Mouse (Mus musculus): ENCODE data around the gene Ssr2. TPM values are rescaled to one million over a fixed set of nuclear protein-coding genes. Genes with fewer than 3 reads are reported as not detected.

The Ssr2 gene
- total RNA-seq, 2 experiments from 2014 or later, result 95.9 to 108 TPM

DNA sequence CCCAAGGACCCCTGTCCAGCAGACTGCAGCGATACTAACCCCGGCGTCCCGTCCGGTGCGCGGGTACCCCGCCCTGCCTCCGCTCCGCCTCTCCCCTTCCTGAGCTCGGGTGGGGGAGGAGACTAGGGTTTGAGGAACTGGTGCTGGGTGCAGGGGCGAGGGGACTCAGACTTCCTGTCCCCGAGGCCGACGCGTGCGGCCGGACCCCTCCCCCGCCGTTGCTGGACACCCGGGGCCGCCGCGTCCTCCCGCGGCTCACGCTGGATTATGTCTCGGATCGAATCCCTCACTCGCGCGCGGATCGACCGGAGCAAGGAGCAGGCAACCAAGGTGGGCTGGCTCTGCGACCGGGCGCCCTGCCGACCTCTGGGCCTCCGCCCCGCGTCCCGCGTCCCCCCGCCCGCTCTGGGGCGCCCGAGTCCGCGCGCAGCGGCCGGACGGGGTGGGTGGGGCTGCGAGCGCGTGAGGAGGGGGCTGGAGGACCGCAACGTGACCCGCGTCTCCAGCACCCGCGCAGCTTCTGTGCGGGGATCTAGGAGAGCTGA lies 45.4 kb downstream of the Ssr2 start:
- intact Hi-C loops (cut with DNase I), result no loop called here

DNA sequence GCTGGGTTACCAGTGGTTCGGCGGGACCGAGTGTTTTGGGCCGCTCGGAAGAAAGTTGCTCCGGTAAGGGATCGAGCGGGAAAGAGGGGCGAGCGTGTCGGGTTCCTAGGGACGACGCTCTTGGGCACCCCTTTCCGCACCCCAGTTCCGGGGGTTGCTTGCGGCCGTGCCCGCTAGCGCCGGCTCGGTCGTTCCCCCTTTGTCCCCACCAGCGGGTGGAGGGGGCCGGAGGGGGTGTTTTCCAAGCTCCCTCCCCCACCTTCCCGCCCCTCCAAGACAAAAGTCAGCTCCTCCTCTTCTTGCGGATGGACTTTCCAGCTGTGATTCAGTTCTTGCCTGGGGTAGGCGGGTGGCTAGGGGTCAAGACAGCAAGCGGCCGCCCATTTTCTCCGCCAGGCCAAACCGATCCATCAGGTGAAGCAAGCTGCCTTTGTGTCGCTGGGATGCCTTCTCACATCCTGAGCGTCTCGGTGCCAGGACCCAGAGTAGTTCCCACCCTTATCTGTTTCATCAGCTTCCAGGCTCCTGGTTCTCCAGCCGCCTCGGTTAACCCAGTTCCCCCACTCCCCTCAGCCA lies 45.9 kb downstream of the Ssr2 start:
- intact Hi-C loops (cut with DNase I), result loop anchor here (1.0 kb wide), 1 partner anchor 16 kb away; the partner anchor contains the start of gene Arhgef2
- peak; percentile 69 to 72 for DNase-seq

More for the DNA sequence above, 45.4 kb downstream of the Ssr2 start:
- DNase-seq, result peak; percentile 83 to 87

DNA sequence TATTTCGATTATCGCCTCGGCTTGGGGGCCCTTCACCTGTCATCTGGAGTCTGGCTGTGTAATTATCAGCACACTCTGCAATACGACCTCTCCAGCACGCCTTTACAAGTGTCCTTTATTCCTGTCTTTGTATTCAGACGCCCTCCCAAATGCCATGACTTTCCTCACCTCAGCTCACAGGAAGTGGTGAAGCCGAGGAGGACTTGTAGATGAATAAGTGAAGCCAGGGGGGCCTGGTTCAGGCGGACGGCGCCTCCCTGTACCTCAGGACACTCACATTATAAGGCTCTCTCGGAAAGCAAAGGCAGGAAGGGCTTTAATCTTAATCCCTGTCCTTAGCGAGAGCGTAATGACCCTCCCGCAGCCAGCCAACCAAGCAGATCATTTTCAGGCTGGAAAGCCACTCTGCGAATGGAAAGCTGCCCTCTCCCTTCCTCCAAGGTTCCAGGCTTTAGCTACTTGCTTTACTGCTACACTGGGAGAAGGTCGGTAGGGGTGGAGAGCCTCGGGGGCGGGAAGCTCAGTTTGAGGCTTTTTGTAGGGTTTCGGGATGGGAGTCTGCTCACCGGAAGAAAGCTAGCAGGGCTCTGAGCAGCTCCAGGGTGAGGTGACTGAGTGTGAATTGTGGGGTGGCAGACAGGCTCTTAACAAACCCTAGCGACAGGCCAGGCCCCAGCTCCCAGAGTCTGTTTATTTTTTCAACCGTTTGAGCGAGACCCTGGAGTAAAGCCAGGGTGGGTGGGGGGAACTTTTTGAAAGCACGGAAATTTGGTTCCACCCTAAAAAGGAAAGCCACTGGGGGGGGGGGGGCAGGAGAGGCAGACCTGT lies 46.7 kb downstream of the Ssr2 start:
- peak; percentile 68 to 75 for DNase-seq
- intact Hi-C loops (cut with DNase I), result loop anchor here (1.0 kb wide), 1 partner anchor 17 kb away; the partner anchor contains the start of gene Arhgef2

DNA sequence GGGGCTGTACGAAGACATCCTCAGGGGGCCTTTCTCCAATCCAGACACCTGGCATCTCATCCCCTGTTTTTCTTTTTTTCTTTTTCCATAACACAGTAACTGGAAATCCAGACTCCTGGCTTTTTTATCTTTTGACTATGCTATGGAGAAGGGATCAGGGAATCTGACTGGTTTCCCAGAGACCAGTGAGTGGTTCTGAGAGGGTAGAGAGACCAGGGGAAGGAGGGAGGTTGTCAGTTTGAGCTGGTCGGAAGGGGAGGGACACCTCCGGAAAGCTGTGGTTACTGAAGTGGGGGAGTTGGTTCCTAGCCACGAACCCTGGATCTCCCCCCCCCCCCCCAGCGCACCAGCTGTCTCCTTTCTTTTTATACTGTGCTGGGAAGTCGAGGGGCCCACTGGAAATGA lies 47.3 kb downstream of the Ssr2 start:
- peak; percentile 28 to 52 for DNase-seq
- intact Hi-C loops (cut with DNase I), result loop anchor here (1.0 kb wide), 1 partner anchor 18 kb away; the partner anchor contains the start of gene Arhgef2

DNA sequence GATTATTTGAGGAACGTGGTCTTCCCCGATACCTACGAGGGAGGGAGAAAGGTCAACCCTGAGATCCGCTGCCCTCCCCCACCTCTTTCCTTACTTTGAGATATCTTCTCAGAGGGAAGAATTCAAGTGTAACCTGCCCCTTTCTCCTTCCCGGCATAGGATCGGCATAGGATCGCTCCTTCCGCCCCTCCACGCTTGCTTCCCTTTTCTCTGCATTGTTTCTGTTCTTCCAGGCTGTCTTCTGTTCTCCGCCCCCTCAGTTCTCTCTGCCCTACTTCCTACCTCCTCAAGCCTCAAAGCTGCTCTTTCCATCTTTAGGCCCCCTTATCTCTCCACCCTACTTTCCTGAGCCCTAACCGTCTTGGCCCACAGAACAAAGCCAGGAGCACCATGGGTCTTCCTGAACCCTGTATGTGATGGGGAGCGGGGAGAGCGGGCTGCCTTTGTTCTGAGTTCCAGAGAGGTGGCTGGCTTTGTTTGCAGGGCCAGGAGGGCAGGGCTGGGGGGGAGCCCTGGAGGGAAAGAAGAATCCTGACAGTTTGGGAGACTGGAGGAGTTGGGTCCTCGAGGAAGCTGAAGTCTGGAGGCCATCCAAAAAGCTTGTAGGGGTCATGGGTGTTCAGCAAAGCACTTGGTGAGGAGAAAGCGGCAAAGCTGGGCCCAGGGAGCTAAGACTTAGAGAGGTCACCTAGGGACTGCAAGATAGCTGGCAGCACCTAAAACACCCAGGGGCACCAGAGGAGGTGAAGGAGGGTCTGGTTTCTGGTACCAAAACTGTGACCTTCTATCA lies 47.9 kb downstream of the Ssr2 start:
- DNase-seq, result peak in 1 of 2 experiments; percentile 31
- intact Hi-C loops (cut with DNase I), result no loop called here

DNA sequence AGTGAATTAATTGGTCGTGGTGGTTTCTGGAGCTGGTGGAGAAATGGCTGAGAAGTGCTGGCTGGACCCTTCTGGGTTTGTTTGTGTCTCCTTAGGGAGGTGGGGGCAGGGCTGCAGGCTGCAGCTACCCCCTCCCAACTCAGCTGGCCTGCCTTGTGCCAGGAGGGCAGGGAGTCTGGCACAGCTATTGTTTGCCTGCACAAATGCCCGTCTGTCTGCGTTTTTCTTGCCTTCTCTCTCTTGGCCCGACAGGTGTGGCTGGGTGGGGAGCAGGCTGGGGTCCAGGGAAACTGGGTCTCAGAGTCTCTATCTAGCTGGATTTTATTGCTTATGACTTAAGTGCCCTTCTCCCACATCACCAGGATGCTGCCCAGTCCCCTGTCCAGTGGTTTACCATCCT lies 48.6 kb downstream of the Ssr2 start:
- peak in 1 of 2 experiments; percentile 8 for DNase-seq
- intact Hi-C loops (cut with DNase I), result no loop called here

DNA sequence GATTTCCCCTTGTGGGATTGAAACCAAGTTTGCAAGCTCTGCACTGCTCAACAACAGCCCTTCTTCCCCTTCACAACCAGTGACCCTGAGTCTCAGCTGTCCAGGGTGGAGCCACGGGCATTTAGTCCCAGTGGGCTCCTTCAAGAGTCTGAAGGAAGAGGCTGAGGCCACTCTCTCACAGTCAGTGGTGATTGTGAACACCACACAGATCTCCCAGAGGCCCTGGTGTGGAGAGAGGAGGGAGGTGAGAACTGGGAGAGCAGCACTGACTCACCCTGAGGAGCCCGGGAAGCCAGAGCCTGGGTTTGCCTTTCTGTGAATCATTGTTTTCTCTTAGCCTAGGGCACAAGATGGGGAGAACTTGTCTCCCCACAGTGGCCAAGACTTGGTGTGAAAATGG lies 49.3 kb downstream of the Ssr2 start:
- peak in 1 of 2 experiments; percentile 47 for DNase-seq
- intact Hi-C loops (cut with DNase I), result no loop called here

DNA sequence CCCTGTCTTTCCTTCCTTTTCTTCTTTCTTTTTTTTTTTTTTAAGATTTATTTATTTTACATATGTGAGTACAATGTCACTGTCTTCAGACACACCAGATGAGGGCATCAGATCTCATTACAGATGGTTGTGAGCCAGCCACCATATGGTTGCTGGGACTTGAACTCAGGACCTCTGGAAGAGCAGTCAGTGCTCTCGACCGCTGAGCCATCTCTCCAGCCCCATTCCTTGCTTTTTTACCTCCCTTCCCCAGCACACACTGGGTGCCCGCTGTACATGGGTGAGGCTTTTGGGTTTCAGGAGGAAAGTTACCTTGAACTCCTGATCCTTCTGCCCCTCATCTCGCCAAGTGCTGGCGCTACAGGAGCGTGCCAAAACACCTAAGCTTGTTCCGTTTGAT lies 49.9 kb downstream of the Ssr2 start:
- no peak for DNase-seq
- intact Hi-C loops (cut with DNase I), result no loop called here

DNA sequence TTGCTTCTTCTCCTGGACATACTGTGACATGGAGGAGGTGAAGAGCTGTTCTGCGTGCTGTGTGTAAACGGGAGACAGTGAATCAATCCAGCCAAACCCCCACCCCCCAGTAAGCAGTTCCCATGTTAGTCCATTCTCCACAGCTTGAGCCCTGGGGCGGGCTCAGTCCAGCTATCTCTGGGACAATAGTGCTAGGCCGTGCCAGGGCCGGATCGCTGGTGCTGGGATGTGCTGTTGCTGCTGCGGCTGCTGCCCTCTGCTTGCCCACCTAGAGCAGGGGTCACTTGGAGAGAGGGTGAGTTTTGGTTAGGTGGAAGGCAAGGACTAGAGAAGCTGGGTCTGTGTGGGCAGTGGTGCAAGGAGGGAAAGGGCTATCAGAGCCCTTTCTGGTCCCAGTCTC lies 50.6 kb downstream of the Ssr2 start:
- intact Hi-C loops (cut with DNase I), result no loop called here
- DNase-seq, result no peak

DNA sequence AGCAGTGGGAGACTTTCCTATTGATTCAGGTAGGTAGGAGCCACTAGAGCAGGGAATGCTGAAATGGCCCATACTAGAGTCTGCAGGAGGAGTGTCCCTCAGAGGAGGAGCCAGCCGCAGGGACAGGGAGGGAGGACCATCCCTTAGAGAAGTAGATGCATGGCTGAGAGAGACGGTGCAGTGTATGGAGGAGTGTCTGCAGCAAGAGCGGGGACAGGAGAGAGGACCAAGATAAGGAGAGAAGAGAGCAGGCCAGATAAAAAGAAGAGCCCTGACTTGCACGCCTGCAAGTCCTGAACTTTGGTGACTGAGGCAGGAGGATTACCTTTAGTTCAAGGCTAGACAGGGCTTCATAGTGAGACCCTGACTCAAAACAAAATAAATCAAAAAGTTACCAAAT lies 51.4 kb downstream of the Ssr2 start:
- no peak for DNase-seq
- intact Hi-C loops (cut with DNase I), result no loop called here

DNA sequence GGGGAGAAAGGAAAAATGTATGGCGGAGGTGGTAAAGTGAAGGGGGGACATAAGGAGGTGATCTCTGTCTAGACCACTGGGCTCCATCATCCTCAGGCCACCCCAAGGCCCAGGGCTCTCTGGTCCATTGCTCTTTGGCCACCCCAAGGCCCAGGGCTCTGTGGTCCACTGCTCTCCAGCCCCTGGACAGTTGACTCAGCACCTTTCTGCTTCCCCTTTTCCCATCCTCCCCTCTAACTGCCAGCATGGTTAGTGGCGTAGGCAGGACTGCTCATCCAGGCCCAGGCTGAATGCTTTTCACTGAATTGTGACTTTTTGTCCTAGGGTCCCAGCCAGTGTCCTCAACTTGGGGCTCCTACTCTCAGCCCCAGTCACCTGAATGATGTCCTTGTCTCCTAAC lies 51.9 kb downstream of the Ssr2 start:
- intact Hi-C loops (cut with DNase I), result no loop called here
- DNase-seq, result no peak

DNA sequence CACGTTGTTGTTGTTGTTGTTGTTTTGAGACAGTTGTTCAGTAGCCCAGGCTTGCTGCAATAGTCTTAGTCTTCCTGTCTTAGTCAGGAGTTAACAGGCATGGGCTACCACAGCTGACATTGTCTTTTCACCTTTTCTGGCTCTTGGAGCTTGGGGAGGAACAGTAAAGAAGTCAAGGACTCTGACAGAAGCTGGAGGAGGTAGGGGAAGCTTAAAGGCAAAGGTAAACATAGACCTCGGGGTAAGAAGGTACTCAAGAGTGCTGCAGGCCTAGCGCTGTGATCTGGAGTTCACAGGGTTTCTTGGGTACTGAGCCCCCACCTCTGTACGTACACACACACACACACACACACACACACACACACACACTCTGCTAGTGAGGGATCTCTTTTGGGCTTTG lies 53.1 kb downstream of the Ssr2 start:
- DNase-seq, result no peak
- intact Hi-C loops (cut with DNase I), result no loop called here

DNA sequence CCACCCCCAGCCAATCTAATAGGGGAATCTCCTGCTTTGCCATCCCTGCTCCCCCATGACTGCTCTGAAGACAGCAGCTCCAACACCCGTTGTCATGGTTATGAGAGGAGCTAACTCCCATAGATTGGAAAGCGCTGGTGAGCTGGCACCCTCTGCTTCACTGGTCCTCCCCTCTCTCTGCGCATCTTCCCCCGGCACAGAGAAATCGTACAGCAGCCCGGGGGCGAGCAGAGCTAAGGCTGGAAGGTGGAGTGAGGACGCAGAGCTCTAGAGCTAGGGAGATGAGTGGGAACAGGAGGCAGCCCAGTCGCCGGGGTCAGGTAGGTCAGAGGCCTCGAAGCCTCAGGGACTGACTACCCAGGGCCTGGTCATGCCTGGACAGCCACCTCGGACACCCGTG lies 53.6 kb downstream of the Ssr2 start:
- intact Hi-C loops (cut with DNase I), result no loop called here
- no peak for DNase-seq

DNA sequence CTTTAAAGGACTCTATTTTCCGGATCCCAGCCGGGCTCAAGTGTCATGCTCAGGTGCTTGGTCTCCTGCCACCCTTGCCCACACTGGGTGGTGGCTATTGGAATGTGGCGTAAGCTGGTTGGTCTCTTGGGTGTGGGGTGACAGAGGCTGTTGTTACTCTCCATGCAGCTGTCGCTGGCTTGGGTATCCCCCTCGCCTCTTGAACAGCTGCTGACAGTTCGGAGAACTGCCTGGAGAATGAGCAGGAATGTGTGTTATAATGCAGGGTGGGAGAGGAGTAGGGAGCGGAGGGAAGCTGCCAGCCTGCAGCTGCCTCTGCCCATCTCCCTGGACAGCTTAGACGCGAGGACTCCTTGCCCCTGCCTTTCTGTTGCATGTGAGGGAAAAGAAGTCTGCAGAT lies 54.3 kb downstream of the Ssr2 start:
- intact Hi-C loops (cut with DNase I), result no loop called here
- DNase-seq, result no peak

DNA sequence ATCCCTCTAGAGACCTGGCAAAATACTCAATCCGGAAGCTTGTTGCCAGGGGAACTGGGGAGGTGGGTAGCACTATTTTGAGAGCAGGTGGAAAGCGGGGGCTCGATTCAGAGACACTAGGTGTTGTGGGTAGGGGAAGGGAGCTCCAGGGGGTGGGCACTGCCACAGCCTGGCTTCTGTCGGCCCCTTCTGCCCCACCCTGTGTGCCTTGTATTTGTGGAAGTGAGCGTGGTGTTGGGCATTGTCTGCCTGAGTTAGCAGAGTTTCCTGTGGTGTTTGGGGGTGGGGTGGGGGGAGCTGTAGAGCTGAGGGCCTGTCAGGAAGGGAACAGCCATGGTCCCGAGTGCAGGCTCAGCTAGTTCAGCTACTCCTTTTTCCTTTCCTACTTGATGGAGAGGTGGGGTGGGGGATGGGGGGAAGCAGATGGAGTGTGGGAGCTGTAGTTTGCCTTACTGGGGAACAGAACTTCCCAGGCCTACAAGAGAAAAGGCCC lies 55.2 kb downstream of the Ssr2 start:
- peak; percentile 49 to 56 for DNase-seq
- intact Hi-C loops (cut with DNase I), result no loop called here

DNA sequence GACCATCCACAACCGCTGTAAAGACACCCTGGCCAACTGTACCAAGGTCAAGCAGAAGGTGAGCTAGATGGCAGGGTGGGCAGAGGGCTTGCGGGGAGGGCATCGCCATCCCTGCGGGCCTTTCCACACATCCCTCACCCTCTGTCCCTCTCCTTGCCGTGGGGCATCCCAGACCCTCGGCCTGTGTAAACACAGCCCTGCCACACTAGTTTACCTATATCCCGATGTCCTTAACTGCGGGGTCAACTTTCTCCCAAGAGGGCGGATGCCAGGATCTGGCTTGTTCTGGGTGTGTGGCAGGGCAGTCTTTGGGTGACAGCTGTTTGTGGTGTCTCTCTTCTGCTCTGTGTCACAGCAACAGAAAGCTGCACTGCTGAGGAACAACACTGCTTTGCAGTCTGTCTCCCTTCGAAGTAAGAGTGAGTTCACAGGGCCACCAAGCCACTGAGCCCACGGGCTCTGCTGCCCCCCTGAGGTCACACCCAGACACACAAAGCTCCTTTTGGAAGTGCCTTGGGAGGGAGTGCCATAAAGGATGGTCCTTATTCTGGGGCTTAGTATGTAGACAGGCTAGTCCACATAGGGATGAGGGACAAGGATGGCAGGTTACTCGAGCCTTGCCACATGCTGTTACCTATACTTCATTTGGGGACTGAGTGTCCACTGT lies 56.4 kb downstream of the Ssr2 start:
- intact Hi-C loops (cut with DNase I), result no loop called here
- no peak for DNase-seq

DNA sequence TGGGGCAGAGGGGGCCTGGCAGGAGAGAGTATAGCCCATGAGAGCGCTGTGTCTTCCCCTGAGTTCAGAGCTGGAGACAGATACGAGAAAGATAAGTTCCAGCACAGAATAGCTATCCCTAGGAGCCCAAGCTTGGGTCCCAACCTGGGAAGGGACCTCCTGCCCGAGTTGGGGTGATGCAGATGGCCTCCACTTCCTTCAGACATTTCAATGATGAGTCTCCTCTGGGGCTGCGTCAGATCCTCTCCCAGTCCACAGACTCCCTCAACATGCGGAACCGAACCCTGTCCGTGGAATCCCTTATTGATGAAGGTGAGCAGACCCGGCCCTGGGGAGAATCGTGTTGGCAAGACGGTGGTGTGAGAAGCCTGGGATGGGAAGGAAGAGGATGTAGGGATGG lies 57.4 kb downstream of the Ssr2 start:
- intact Hi-C loops (cut with DNase I), result no loop called here
- DNase-seq, result no peak

DNA sequence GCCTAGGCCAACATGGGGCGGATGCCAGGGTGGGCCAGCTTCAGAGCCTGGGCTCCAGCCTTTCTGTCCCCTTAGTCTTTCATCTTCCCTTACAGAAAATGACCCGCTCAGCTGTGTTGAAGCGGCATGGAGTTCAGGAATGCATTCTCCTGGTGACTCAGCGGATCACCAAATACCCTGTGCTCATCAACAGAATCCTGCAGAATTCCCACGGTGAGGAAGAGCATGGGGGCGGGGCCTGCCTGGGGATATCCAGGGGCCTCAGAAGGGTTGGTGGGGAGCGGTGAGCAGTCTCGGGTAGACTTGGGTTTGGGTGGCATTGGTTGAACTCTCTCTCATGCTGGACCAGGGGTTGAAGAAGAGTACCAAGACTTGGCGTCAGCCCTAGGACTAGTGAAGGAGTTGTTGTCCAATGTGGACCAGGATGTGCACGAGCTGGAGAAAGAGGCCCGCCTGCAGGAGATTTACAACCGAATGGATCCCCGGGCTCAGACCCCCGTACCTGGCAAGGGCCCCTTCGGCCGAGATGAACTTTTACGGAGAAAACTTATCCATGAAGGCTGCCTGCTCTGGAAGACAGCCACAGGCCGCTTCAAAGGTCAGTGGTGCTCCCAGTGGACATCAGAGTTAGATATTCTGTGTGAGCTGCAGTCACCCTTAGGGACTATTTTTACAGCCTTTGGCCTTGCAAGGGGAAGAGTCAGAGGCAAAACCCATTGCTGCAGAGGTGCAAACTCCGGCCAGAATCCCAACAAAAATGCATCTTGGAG lies 60.0 kb downstream of the Ssr2 start:
- intact Hi-C loops (cut with DNase I), result loop anchor here (2.0 kb wide), 1 partner anchor 17 kb away; no protein-coding TSS in a partner anchor
- DNase-seq, result peak in 1 of 2 experiments; percentile 2

DNA sequence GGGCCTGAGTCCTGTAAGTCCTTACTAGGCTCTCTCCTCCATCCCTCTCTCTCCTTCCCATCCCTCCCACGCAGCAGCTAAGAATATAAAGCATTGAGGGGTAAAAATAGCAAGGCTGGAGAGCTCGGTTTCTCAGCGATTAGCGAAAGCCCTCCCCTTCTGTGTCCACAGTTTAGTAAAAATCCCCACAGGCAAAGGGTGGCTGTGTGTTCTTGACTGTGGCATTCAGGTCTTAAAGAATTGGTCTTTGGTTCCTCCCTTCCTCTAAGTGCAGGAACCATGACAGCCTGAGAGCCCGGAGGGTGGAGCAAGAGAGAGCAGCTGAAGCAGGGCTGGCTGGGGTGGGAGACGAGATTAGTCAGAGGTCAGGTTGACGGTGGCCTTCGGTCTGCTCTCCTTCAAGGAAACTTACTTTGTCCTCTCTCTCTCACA lies 60.9 kb downstream of the Ssr2 start:
- intact Hi-C loops (cut with DNase I), result loop anchor here (2.0 kb wide), 1 partner anchor 18 kb away; no protein-coding TSS in a partner anchor
- peak in 1 of 2 experiments; percentile 4 for DNase-seq

Measured in heart, postnatal 14 days (tissue).